Mouse (Mus musculus): ENCODE data around the gene Gm5890. TPM values are rescaled to one million over a fixed set of nuclear protein-coding genes. Genes with fewer than 3 reads are reported as not detected.
"Not testable (repeated sequence)": the region's sequence is repeated elsewhere in the genome, so short reads cannot be mapped to it uniquely, and the experiment has no call there.

Gm5890 gene
- total RNA-seq (2014; rRNA removed) (not detected in 2 replicates), polyA plus RNA-seq (2015; fragmentation: Nextera tagmentation; extraction: Ambion mirVana) (not detected in 2 replicates)

- not testable (repeated sequence) for H3K27me3 ChIP-seq (ENCODE audit: insufficient read depth, low read length); H3K9me3 ChIP-seq (ENCODE audit: low read length); H3K4me3 ChIP-seq (ENCODE audit: low read depth, low read length); H3K9ac ChIP-seq; H3K4me2 ChIP-seq (ENCODE audit: low read depth); H3K36me3 ChIP-seq (ENCODE audit: insufficient read depth); ATAC-seq; DNase-seq; H3K4me1 ChIP-seq (ENCODE audit: insufficient read depth); H3K27ac ChIP-seq (ENCODE audit: low read depth, low read length)
- no CpG with 5 or more reads among the region's 3 CpGs for WGBS
Observed at GRCm38 (mm10) chr7:20262734-20263133, at the start of gene Gm5890. Gm5890 (minus strand) TSS chr7:20262834.

DNA sequence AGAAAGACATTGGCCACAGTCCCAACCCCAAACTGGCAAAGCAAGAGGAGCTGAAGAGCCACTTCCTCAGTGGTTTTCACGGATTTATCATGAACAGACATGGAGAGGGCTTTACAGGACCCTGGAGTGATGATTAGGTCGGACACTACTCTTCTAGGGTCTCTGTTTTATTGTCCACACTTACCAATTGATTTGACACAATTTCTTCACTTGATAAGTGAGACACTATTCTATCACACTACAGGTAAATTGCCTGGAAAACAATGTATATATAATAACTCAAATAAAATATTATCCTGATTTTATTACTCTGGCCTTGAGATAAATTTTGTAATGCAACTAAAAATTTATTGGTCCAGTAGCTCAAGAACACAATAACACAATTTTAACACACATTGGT, 28.9 kb downstream of the Gm5890 start, which contains the start of gene Gm4498:
Gm4498 (minus strand) TSS at position 101 of the 400 bp plus-strand sequence.
- no CpG with 5 or more reads among the region's 2 CpGs for WGBS
- H3K36me3 ChIP-seq (ENCODE audit: insufficient read depth); ATAC-seq; H3K9ac ChIP-seq; H3K27me3 ChIP-seq (ENCODE audit: insufficient read depth, low read length); H3K9me3 ChIP-seq (ENCODE audit: low read length); DNase-seq; H3K4me3 ChIP-seq (ENCODE audit: low read depth, low read length); H3K4me1 ChIP-seq (ENCODE audit: insufficient read depth); H3K4me2 ChIP-seq (ENCODE audit: low read depth); H3K27ac ChIP-seq (ENCODE audit: low read depth, low read length): not testable (repeated sequence)

Other genes with a start within 250 kb of the Gm5890 start
- gene Vmn1r91, start 163.2 kb downstream of the Gm5890 start, total RNA-seq (2014; rRNA removed) = not detected in 2 replicates
- gene Vmn1r91, start 163.2 kb downstream of the Gm5890 start, polyA plus RNA-seq (2015; fragmentation: Nextera tagmentation; extraction: Ambion mirVana) = not detected in 2 replicates
- gene Gm16442, start 140.3 kb downstream of the Gm5890 start, total RNA-seq (2014; rRNA removed) = not detected in 2 replicates
- not detected in 2 replicates for gene Gm16442, start 140.3 kb downstream of the Gm5890 start, polyA plus RNA-seq (2015; fragmentation: Nextera tagmentation; extraction: Ambion mirVana)
- gene Vmn1r93, start 123.7 kb downstream of the Gm5890 start, total RNA-seq (2014; rRNA removed) = not detected in 2 replicates
- gene Vmn1r93, start 123.7 kb downstream of the Gm5890 start, polyA plus RNA-seq (2015; fragmentation: Nextera tagmentation; extraction: Ambion mirVana) = not detected in 2 replicates
- gene Vmn1r94, start 94.5 kb downstream of the Gm5890 start, total RNA-seq (2014; rRNA removed) = not detected in 2 replicates
- gene Vmn1r94, start 94.5 kb downstream of the Gm5890 start, polyA plus RNA-seq (2015; fragmentation: Nextera tagmentation; extraction: Ambion mirVana) = not detected in 2 replicates
- not detected in 2 replicates for gene Vmn1r95, start 69.1 kb downstream of the Gm5890 start, total RNA-seq (2014; rRNA removed)
- not detected in 2 replicates for gene Vmn1r95, start 69.1 kb downstream of the Gm5890 start, polyA plus RNA-seq (2015; fragmentation: Nextera tagmentation; extraction: Ambion mirVana)
- gene Gm6164, start 57.2 kb downstream of the Gm5890 start, total RNA-seq (2014; rRNA removed) = not detected in 2 replicates
- gene Gm6164, start 57.2 kb downstream of the Gm5890 start, polyA plus RNA-seq (2015; fragmentation: Nextera tagmentation; extraction: Ambion mirVana) = not detected in 2 replicates
- gene Gm4498, start 29.0 kb downstream of the Gm5890 start, total RNA-seq (2014; rRNA removed) = not detected in 2 replicates
- gene Gm4498, start 29.0 kb downstream of the Gm5890 start, polyA plus RNA-seq (2015; fragmentation: Nextera tagmentation; extraction: Ambion mirVana) = not detected in 2 replicates
- not detected in 2 replicates for gene Gm4133, start 71.2 kb upstream of the Gm5890 start, total RNA-seq (2014; rRNA removed)
- gene Gm4133, start 71.2 kb upstream of the Gm5890 start, polyA plus RNA-seq (2015; fragmentation: Nextera tagmentation; extraction: Ambion mirVana) = not detected in 2 replicates
- gene Gm5728, start 112.6 kb upstream of the Gm5890 start, total RNA-seq (2014; rRNA removed) = not detected in 2 replicates
- not detected in 2 replicates for gene Gm5728, start 112.6 kb upstream of the Gm5890 start, polyA plus RNA-seq (2015; fragmentation: Nextera tagmentation; extraction: Ambion mirVana)
- gene Vmn1r100, start 155.1 kb upstream of the Gm5890 start, total RNA-seq (2014; rRNA removed) = not detected in 2 replicates
- gene Vmn1r100, start 155.1 kb upstream of the Gm5890 start, polyA plus RNA-seq (2015; fragmentation: Nextera tagmentation; extraction: Ambion mirVana) = not detected in 2 replicates
- not detected in 2 replicates for gene Vmn1r101, start 179.8 kb upstream of the Gm5890 start, total RNA-seq (2014; rRNA removed)
- not detected in 2 replicates for gene Vmn1r101, start 179.8 kb upstream of the Gm5890 start, polyA plus RNA-seq (2015; fragmentation: Nextera tagmentation; extraction: Ambion mirVana)
- not detected in 2 replicates for gene Gm10670, start 212.1 kb upstream of the Gm5890 start, total RNA-seq (2014; rRNA removed)
- gene Gm10670, start 212.1 kb upstream of the Gm5890 start, polyA plus RNA-seq (2015; fragmentation: Nextera tagmentation; extraction: Ambion mirVana) = not detected in 2 replicates
- gene Vmn1r103, start 247.7 kb upstream of the Gm5890 start, total RNA-seq (2014; rRNA removed) = not detected in 2 replicates
- not detected in 2 replicates for gene Vmn1r103, start 247.7 kb upstream of the Gm5890 start, polyA plus RNA-seq (2015; fragmentation: Nextera tagmentation; extraction: Ambion mirVana)